Mouse (Mus musculus) left cerebral cortex, postnatal 10 days (tissue): ENCODE results near the gene Otoa. TPM values are rescaled to one million over a fixed set of nuclear protein-coding genes. Genes with fewer than 3 reads are reported as not detected.

ENCODE experiments used
- DNase-seq, 2 experiments: peaks; one replicate each; pipeline ENCODE4 v3.0.0; 2021 to 2022; ENCODE audit warnings: low spot score in 2 of 2, mixed read lengths in 1 of 2; ENCODE audit errors: extremely low spot score in 1 of 2
- intact Hi-C: fragments of 180-260 bp; cut with DNase I; formaldehyde crosslinking; loops from one replicate; pipeline ENCODE4 v1.15.1; 2025
- total RNA-seq, 2 experiments: library from RNA; stranded (reverse); gene quantifications; 2 replicates each; pipeline ENCODE4 v1.2.3; 2021

Gene Otoa
- total RNA-seq, 2 experiments from 2014 or later, result 0.36 to 0.41 TPM

GRCm38 (mm10) chr7:121075416-121075815 lies 6.0 kb upstream of the Otoa start:
- DNase-seq, result no peak
- intact Hi-C loops, result loop anchor here (10.0 kb wide), 1 partner anchor 319 kb away; the partner anchor contains the start of gene Hs3st2

DNA sequence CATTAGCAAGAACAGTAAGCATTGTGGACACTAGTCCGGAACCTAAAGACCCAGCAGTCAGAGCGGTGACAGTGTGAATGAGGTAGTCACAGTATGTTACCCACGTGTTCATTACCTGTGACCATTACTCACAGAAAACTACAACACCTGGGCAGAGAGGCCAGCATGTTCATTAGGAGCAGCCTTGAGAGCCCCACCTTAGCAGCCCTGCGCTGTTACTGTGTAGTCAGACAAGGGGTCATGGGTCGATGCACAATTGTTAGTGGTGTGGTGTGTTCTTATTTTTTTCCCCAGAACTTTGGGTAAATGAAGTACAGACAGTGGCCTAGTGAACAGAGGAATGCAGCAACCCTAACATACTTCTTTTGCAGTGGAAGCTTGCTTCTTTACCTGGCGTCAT lies 4.1 kb upstream of the Otoa start:
- DNase-seq, result no peak
- intact Hi-C loops, result loop anchor here (10.0 kb wide), 1 partner anchor 317 kb away; the partner anchor contains the start of gene Hs3st2

GRCm38 (mm10) chr7:121077829-121078228 lies 3.6 kb upstream of the Otoa start:
- intact Hi-C loops, result loop anchor here (2.0 to 10.0 kb wide), 2 partner anchors 43 to 317 kb away; partner anchors contain the start of gene Hs3st2
- peak; percentile 57 to 69 for DNase-seq

GRCm38 (mm10) chr7:121081816-121082215 lies 366 bp downstream of the Otoa start:
- no peak for DNase-seq
- intact Hi-C loops, result no loop called here

DNA sequence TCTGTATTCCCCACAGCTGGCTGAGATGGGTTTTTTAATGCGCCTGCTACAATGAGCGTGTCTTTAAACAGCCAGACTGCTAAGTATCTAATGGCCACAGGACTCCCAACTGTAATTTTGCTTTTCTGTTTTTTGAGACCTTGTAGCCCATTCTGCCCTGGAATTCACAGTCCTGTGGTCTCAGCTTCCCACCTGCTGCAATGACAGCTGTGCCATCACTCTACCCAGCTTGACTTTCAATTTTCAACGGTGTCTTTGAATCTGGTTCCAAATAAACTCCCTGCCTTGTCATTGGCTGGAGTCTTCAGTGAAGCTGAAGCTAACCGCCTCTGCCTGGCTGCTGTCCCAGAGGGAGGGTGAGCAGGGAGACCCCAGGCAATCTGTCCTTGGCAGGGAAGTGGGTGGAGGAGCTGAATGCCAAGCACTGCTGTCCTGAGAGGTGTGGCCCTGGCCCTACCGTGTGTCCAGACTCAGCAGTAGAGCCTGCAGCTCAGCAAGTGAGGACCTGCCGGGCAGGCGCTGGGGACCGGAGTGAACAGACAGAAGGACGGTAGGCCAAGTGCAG lies 1.6 kb downstream of the Otoa start:
- DNase-seq, result peak in 1 of 2 experiments; percentile 36
- intact Hi-C loops, result no loop called here

DNA sequence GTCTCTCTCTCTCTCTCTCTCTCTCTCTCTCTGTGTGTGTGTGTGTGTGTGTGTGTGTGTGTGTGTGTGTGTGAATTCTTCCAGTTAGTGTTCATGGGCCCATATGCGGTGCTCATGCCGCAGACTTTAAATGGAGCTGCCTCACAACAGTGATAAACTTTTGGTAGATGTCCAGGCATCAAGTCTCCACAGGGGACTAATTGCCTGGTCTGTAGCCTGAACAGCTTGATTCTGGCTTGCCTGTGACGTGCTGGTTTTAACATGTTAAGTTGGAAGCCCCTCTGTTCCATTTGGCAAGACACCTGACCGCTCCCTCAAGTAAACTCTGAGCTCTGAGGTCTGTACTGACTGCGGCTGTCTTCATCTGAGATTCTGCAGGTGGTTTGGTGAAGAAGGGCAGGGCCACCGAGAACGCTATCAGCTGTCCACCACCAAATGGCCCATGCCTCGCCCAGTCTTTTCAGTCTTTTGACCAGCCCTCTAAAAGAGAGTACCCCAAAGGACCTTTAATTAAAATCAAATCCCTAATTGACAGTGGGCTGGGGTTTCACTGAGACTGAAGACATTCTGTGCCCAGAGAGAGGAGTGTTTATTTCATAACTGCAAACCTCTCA lies 3.5 kb downstream of the Otoa start:
- intact Hi-C loops, result no loop called here
- DNase-seq, result no peak

DNA sequence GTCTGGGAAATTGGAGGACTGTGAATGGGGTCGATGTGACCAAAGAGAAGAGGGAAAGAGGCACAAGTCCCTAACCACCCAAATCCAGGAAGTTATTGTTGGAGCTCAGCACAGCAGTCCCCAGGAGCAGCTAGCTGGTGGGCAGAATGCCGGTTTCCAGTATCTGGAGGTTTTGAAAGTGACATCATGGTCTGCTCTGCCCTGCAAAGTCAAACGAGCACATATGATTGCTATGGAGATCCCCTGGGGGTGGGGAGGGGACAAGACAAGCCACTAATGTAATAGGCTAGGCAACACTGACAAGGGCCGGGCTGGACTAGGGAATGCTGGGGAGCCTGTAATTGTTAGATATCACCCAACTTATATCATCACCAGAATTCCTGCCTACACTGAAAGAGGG lies 4.0 kb downstream of the Otoa start:
- intact Hi-C loops, result no loop called here

GRCm38 (mm10) chr7:121088745-121089144 lies 7.3 kb downstream of the Otoa start:
- intact Hi-C loops, result no loop called here

More for the DNA sequence above, 4.0 kb downstream of the Otoa start:
- DNase-seq, result no peak

DNA sequence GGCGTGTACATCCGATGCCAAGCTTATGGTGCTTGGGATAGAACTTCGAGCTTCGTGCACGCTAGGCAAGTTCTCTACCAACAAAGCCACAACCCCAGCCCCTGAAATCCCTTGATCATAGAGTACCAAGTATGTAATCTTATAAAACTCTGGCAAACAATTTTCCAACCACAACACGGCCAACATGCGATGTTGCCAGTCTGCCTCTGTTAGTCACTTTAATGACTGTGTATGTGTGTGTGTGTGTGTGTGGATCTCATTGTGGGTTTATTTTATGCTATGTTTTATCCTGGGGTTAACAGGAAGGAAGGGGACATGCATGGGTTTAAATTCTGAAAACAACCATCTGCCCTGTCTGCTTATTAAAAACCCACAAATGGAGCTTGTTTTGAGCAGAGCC lies 9.3 kb downstream of the Otoa start:
- intact Hi-C loops, result no loop called here
- DNase-seq, result no peak

More at GRCm38 (mm10) chr7:121088745-121089144, 7.3 kb downstream of the Otoa start:
- DNase-seq, result no peak

DNA sequence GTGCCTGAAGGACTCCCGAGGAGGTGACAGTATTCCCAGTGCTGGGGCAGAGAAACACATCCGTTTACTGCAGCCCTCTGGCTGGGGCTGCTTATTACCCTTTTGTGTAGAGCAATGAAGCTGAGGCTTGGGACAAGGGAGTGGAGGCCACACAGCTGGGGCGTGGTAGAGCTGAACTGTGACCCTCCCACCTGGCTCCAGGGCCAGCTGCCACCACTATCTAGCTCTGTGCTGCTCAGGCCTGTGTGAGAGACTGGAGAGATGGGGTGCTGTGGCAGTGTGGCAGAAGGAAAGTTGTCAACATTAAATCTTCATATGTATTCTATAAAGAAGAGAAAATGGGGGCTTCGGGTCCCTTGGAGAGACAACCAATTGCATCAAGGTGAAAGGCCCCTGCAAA lies 11.6 kb downstream of the Otoa start:
- no peak for DNase-seq
- intact Hi-C loops, result no loop called here

- intact Hi-C loops, result no loop called here
- DNase-seq, result no peak
Observed at GRCm38 (mm10) chr7:121098614-121099389, 17.4 kb downstream of the Otoa start.

DNA sequence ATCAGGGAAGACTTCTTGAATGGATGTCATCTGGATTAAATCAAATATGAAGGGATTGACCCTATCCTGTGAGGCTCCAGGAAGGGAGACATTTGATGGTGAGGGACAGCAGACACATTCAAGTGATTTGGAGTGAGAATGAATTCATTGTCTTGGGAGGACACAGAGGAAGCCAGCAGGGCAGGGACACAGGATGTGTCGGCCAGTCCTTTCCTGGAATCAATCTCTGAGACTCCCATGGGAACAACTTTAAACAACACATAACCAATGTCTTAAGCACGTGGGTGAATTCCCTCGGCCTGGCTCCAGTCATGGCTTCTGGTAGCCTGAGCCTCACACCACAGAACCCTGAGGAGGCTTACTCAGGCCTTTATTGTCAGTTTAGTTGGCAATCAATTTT lies 26.4 kb downstream of the Otoa start:
- DNase-seq, result no peak
- intact Hi-C loops, result no loop called here

DNA sequence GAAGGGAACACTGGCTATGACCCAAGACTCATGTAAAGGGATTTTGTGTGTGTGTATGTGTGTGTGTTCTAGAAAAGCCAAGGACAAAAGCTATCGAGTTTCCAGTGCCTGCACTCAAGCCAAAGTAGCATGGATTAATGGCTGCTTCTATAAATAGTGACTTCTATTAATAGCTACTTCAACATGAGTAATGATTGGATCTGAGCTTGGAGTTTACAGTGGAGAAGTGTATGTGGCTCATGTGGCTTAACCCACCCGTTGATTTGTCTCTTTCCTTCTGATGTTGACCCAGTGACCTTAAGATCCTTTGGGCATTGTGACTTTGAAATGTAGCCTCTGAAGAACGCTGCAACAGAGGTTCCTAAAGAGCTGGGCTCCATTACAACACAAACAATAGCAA lies 29.9 kb downstream of the Otoa start:
- intact Hi-C loops, result no loop called here

DNA sequence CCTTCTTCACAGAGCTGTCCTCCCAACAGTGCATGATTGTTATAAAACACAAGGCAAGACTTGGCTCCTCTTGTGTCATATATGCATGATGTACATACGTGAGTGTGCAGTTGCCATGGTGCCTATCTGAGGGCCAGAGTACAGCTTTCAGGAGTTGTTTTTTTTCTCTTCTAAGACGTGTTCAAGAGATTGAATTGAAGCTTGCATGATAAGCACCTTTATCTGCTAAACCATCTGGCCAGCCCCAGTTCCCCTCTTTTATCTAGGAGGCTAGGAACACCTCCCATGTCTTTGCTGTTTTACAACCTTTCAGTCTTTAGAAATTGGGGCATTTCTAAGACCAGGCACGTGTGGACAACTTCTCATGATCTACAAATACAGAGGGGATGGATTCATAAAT lies 30.3 kb downstream of the Otoa start:
- intact Hi-C loops, result no loop called here
- no peak for DNase-seq

More for the DNA sequence above, 29.9 kb downstream of the Otoa start:
- no peak for DNase-seq

- DNase-seq, result peak; percentile 85 to 86
- intact Hi-C loops, result loop anchor here (2.0 to 10.0 kb wide), 2 partner anchors 41 to 285 kb away; no protein-coding TSS in a partner anchor
Observed at GRCm38 (mm10) chr7:121120143-121120818, 38.8 kb downstream of the Otoa start.

DNA sequence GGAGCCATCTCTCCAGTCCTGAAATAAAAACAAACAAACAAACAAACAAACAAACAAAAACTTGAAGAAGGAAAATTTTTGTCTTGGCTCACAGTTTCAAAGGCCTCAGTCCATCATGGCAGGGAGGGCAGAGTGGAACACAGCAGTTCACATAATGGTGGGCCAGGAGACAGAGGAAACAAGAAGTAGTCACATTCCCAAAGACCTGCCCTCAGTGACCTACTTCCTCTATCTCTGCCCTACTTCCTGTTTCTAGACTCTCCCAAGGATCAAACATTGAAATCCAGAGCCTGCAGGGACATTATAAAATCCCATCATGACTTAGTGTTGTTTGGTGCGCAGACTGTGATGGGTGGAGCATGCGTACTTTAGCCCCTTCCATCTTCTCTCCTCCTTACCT lies 49.4 kb downstream of the Otoa start:
- DNase-seq, result no peak
- intact Hi-C loops, result no loop called here

GRCm38 (mm10) chr7:121141274-121141673 lies 59.8 kb downstream of the Otoa start:
- intact Hi-C loops, result no loop called here
- no peak for DNase-seq

DNA sequence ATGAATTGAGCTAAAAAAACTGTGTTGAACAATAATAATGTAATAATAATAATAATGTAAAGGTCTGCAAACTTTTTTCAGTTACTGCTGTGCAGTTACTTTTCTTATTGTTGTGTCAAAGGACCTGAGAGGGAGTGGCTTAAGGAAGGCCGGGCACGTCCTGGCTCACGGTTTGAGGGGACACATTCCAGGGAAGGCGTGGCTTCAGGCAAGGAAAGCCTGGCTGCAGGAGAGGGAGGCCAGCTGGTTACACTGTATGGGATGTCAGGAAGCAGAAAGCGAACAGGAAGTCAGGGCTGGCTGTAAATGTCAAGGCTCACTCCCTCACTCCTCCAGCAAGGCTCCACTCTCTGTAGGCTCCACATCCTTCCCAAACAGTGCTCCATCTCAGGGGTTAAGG lies 69.2 kb downstream of the Otoa start:
- no peak for DNase-seq
- intact Hi-C loops, result loop anchor here (10.0 kb wide), 1 partner anchor 414 kb away; no protein-coding TSS in a partner anchor

GRCm38 (mm10) chr7:121152186-121152585 lies 70.7 kb downstream of the Otoa start:
- intact Hi-C loops, result loop anchor here (10.0 kb wide), 1 partner anchor 413 kb away; no protein-coding TSS in a partner anchor
- DNase-seq, result no peak
